Mouse (Mus musculus): ENCODE measurements around the gene Nxph1.

- TF ChIP-seq CTCF (conservative IDR thresholded peaks at IDR 0.05; ENCODE audit: low read length) = no peak
- no peak for TF ChIP-seq NANOG (IDR thresholded peaks at IDR 0.05; ENCODE audit: borderline replicate concordance, low read length)
Observed at GRCm38 (mm10) chr6:8948471-8949411, 510 bp downstream of the Nxph1 start.
